Mouse (Mus musculus) cerebellum, adult 2 months (tissue): ENCODE measurements around the gene Lrp1.

Experiments
- CTCF ChIP-seq: fragments of 200-500 bp; IDR thresholded peaks from 2 replicates; pipeline ENCODE4 v1.5.1; 2011; ENCODE audit warnings: low read depth, mild to moderate bottlenecking, control low read depth, low read length, moderate library complexity, borderline replicate concordance; ENCODE audit not compliant: insufficient read depth
- POLR2A ChIP-seq: fragments of 200-500 bp; IDR thresholded peaks from 2 replicates; pipeline ENCODE4 v1.6.1; 2011; ENCODE audit warnings: low read length, control low read depth, borderline replicate concordance; ENCODE audit not compliant: insufficient read depth

DNA sequence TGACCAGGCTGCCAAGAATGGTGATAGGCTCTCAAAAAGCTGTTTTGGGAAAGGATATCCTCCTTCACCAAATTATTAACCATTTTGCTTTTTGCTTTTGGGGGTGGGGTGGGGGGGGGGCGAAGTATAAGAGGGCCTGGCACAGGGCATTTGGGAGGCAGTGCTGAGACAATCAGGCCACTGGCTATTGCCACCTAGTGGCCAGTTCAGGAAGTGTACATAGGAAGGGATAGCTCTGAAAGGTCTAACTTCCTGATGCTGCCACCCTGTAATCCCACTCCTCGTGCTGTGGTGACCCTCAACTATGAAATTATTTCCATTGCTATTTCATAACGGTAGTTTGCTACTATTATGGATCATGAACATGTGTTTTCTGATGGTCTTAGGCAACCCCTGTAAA lies 5.5 kb upstream of the Lrp1 start:
- TF ChIP-seq CTCF (peak; percentile 74), POLR2A (no peak)
